Mouse (Mus musculus): ENCODE results near the gene Prpf8.

DNA sequence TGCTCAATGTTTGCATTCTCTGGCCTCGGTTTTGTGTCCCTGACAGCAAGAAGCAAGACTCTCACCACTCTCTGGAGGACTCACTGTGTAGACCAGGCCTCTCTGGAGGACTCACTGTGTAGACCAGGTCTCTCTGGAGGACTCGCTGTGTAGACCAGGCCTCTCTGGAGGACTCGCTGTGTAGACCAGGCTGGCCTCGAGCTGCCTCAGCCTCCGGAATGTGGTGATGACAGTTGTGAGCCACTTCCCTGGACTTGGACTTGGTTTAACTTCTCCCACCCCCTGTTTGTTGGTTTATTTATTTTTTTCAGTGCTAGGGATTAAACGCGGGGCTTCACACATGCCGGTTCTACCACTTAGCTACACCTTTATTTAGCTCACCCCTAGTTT is 50.4 kb downstream of the Prpf8 start:
- TF ChIP-seq CTCF (IDR thresholded peaks at IDR 0.05; ENCODE audit: low read depth) (no peak), EP300 (optimal IDR thresholded peaks at IDR 0.05) (no peak)
